Mouse (Mus musculus) testis, adult 2 months (tissue): ENCODE measurements around the gene Shisa7.

Source experiments
- CTCF ChIP-seq: fragments of 200-500 bp; IDR thresholded peaks from 2 replicates; pipeline ENCODE4 v1.5.1; 2012; ENCODE audit warnings: low read depth, mild to moderate bottlenecking, inconsistent platforms, low read length, moderate library complexity; ENCODE audit not compliant: control insufficient read depth, insufficient read depth, insufficient replicate concordance
- POLR2A ChIP-seq: fragments of 200-500 bp; IDR thresholded peaks from 2 replicates; pipeline ENCODE4 v1.6.1; 2012; ENCODE audit warnings: low read depth, mild to moderate bottlenecking, inconsistent platforms, low read length, moderate library complexity; ENCODE audit not compliant: control insufficient read depth

DNA sequence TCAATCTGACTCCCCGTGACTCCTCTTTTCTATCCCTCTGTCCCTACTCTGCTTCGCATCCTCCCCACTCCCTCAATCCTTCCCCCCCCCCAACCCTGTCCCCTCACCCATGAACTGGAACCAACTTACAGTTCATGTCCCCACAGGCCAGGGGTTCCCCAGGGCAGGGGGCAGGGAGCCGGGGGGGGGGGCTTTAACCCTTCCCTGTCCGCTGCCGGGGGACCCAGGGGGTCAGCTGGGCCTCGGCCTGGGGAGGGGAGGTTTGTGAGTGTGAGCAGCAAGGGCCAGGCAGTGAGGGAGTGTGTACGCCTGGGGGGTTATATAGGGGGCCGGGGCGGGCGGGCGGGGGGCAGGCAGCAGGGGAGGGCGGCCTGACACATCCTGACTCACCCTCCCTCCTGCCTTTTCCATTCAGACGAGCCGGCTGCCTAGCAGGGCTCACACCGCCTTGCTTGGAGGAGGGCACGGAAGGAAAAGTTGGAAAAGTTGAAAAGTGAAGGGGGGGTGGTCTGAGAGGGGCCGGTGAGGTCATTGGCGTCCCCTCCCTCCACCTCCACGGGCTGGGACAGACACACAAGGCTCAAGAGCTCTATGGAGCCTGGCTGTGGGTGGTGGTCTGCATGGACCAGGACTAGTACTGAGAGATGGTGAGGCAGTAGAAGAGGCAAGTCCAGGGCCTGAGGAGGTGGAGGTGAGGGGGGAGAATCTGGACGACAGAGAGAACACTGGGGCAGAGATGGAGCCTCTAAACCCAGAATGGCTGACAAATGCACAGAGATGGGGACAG is 66.5 kb downstream of the Shisa7 start:
- TF ChIP-seq CTCF, result no peak
- no peak for TF ChIP-seq POLR2A
